Mouse (Mus musculus) myocyte (in vitro differentiated cells): ENCODE measurements around the gene Cntn1. TPM values are rescaled to one million over a fixed set of nuclear protein-coding genes. Genes with fewer than 3 reads are reported as not detected.

Experiments
- H3K27me3 ChIP-seq: one replicate; pipeline ENCODE4 v1.6.1; 2011; ENCODE audit not compliant: control insufficient read depth, insufficient read depth, insufficient read length
- H3K36me3 ChIP-seq: one replicate; pipeline ENCODE4 v1.6.1; 2011; ENCODE audit not compliant: control insufficient read depth, insufficient read depth
- H3K4me2 ChIP-seq: one replicate; pipeline ENCODE4 v1.6.1; 2011; ENCODE audit warnings: low read depth, control low read depth
- H3K4me3 ChIP-seq: one replicate; pipeline ENCODE4 v1.5.1; 2011; ENCODE audit warnings: mild to moderate bottlenecking, control low read depth, moderate library complexity
- H3K79me2 ChIP-seq: one replicate; pipeline ENCODE4 v1.6.1; 2011; ENCODE audit not compliant: control insufficient read depth, insufficient read depth
- H3ac ChIP-seq: one replicate; pipeline ENCODE4 v1.6.1; 2011; ENCODE audit not compliant: control insufficient read depth, insufficient read length
- CEBPB ChIP-seq: IDR thresholded peaks from 2 replicates; pipeline ENCODE4 v1.6.1; 2011; ENCODE audit warnings: mild to moderate bottlenecking, moderate library complexity; ENCODE audit not compliant: poor library complexity, insufficient read depth, severe bottlenecking
- E2F4 ChIP-seq: IDR thresholded peaks from one replicate; pipeline ENCODE4 v1.6.1; 2011; ENCODE audit warnings: mild to moderate bottlenecking, control low read depth, moderate library complexity; ENCODE audit not compliant: insufficient read depth
- MAX ChIP-seq: IDR thresholded peaks from one replicate; pipeline ENCODE4 v1.6.1; 2011; ENCODE audit warnings: low read depth, mild to moderate bottlenecking, control low read depth
- MYOD1 ChIP-seq, 3 experiments: IDR thresholded peaks; one replicate each; pipeline ENCODE4 v1.6.1; 2011; ENCODE audit warnings: control low read depth in 2 of 3, low read depth in 2 of 3, mild to moderate bottlenecking in 2 of 3, moderate library complexity in 1 of 3; ENCODE audit not compliant: insufficient read length in 2 of 3, control insufficient read depth in 1 of 3
- MYOG ChIP-seq, 3 experiments: IDR thresholded peaks; one replicate each; pipeline ENCODE4 v1.6.1; 2011; ENCODE audit warnings: control low read depth in 2 of 3, low read depth in 2 of 3, mild to moderate bottlenecking in 2 of 3; ENCODE audit not compliant: insufficient read length in 2 of 3, control insufficient read depth in 1 of 3, insufficient read depth in 1 of 3
- POLR2A ChIP-seq: IDR thresholded peaks from one replicate; pipeline ENCODE4 v1.6.1; 2011; ENCODE audit warnings: low read depth, mild to moderate bottlenecking, control low read depth, moderate library complexity; ENCODE audit not compliant: insufficient read length
- POLR2AphosphoS2 ChIP-seq: IDR thresholded peaks from one replicate; pipeline ENCODE4 v1.6.1; 2011; ENCODE audit warnings: low read depth, control low read depth; ENCODE audit not compliant: insufficient read length
- REST ChIP-seq: IDR thresholded peaks from one replicate; pipeline ENCODE4 v1.6.1; 2011; ENCODE audit warnings: mild to moderate bottlenecking, control low read depth, moderate library complexity; ENCODE audit not compliant: insufficient read depth, insufficient read length
- SRF ChIP-seq: IDR thresholded peaks from one replicate; pipeline ENCODE4 v1.6.1; 2011; ENCODE audit warnings: low read depth; ENCODE audit not compliant: control insufficient read depth, insufficient read length
- TCF12 ChIP-seq: IDR thresholded peaks from one replicate; pipeline ENCODE4 v1.6.1; 2011; ENCODE audit warnings: mild to moderate bottlenecking, control low read depth; ENCODE audit not compliant: poor library complexity, insufficient read depth, severe bottlenecking
- TCF3 ChIP-seq: IDR thresholded peaks from one replicate; pipeline ENCODE4 v1.6.1; 2011; ENCODE audit warnings: low read depth, control low read depth; ENCODE audit not compliant: insufficient read length
- USF1 ChIP-seq: IDR thresholded peaks from one replicate; pipeline ENCODE4 v1.6.1; 2011; ENCODE audit warnings: low read depth, mild to moderate bottlenecking, control low read depth, moderate library complexity
- polyA plus RNA-seq: library from polyadenylated mRNA; unstranded; fragments of >200 nt; fragmentation: generic; extraction: Trizol; gene quantifications from one replicate; pipeline ENCODE4 v1.2.1, GENCODE M21; 2012; ENCODE audit warnings: missing spikeins

Cntn1 gene
- polyA plus RNA-seq, 1 experiment: 0.01 TPM

GRCm38 (mm10) chr15:92164127-92164526 lies 113.2 kb downstream of the Cntn1 start:
- no peaks in the 10 kb centered on the region for H3K27me3 ChIP-seq
- H3K4me2 ChIP-seq: no peak overlapping the region
- no peak for TF ChIP-seq SRF
- TF ChIP-seq USF1: no peak
- TF ChIP-seq E2F4: no peak
- TF ChIP-seq TCF12: no peak
- no peak for TF ChIP-seq REST
- no peak for TF ChIP-seq CEBPB
- TF ChIP-seq TCF3: no peak
- no peak for TF ChIP-seq POLR2A
- TF ChIP-seq MYOG (IDR thresholded peaks at IDR 0.05; ENCODE audit: control insufficient read depth in 1 of 3, insufficient read depth in 1 of 3, insufficient read length in 2 of 3, low read depth in 2 of 3): no peak
- no peak for TF ChIP-seq POLR2AphosphoS2
- no peak for TF ChIP-seq MAX
- TF ChIP-seq MYOD1 (IDR thresholded peaks at IDR 0.05; ENCODE audit: control insufficient read depth in 1 of 3, insufficient read length in 2 of 3, low read depth in 2 of 3): no peak
- no peak overlapping the region for H3ac ChIP-seq
- no peaks in the 10 kb centered on the region for H3K36me3 ChIP-seq
- H3K79me2 ChIP-seq: no peaks in the 10 kb centered on the region
- H3K4me3 ChIP-seq: no peak overlapping the region

GRCm38 (mm10) chr15:92166266-92166665 lies 115.3 kb downstream of the Cntn1 start:
- Histone ChIP-seq H3ac (no peak overlapping the region), H3K27me3 (no peaks in the 10 kb centered on the region), H3K4me2 (no peak overlapping the region), H3K79me2 (no peaks in the 10 kb centered on the region), H3K36me3 (no peaks in the 10 kb centered on the region), H3K4me3 (no peak overlapping the region)
- TF ChIP-seq POLR2AphosphoS2 (no peak), REST (no peak), CEBPB (no peak), MAX (no peak), E2F4 (no peak), MYOD1 (IDR thresholded peaks at IDR 0.05; ENCODE audit: control insufficient read depth in 1 of 3, insufficient read length in 2 of 3, low read depth in 2 of 3) (no peak), SRF (no peak)

GRCm38 (mm10) chr15:92175739-92176138 lies 124.8 kb downstream of the Cntn1 start:
- Histone ChIP-seq H3ac (no peak overlapping the region), H3K36me3 (no peaks in the 10 kb centered on the region), H3K4me2 (no peak overlapping the region), H3K4me3 (no peak overlapping the region), H3K27me3 (no peaks in the 10 kb centered on the region), H3K79me2 (no peaks in the 10 kb centered on the region)
- TF ChIP-seq REST (no peak), USF1 (no peak), MAX (no peak), CEBPB (no peak), E2F4 (no peak), SRF (no peak), TCF12 (no peak), POLR2AphosphoS2 (no peak), MYOG (IDR thresholded peaks at IDR 0.05; ENCODE audit: control insufficient read depth in 1 of 3, insufficient read depth in 1 of 3, insufficient read length in 2 of 3, low read depth in 2 of 3) (no peak), TCF3 (no peak), MYOD1 (IDR thresholded peaks at IDR 0.05; ENCODE audit: control insufficient read depth in 1 of 3, insufficient read length in 2 of 3, low read depth in 2 of 3) (no peak), POLR2A (no peak)

DNA sequence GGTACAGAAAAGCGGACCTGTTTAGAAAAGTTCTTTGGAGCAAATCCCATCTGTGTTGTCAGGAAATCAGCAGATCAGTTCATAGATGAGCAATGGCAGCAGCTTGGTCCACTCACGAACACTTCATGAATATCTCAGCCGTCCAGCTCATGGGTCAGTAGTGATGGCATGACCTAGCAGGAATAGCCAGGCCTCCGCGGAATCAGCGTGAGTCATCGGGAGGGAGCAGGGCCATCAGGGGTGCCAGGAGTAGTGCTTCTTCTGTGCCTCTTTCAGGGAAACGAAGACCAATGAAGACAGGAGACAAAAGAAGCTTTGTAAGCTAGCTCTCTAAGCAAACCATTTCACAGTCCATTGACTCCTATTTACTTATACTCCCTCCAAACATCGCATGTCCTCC lies 126.4 kb downstream of the Cntn1 start:
- TF ChIP-seq MYOG (IDR thresholded peaks at IDR 0.05; ENCODE audit: control insufficient read depth in 1 of 3, insufficient read depth in 1 of 3, insufficient read length in 2 of 3, low read depth in 2 of 3): no peak
- no peaks in the 10 kb centered on the region for H3K27me3 ChIP-seq
- H3K79me2 ChIP-seq: no peaks in the 10 kb centered on the region
- H3ac ChIP-seq: no peak overlapping the region
- H3K4me3 ChIP-seq: no peak overlapping the region
- no peak overlapping the region for H3K4me2 ChIP-seq
- no peaks in the 10 kb centered on the region for H3K36me3 ChIP-seq

- H3ac ChIP-seq: no peak overlapping the region
- H3K36me3 ChIP-seq: no peaks in the 10 kb centered on the region
- H3K4me3 ChIP-seq: no peak overlapping the region
- H3K4me2 ChIP-seq: no peak overlapping the region
- no peaks in the 10 kb centered on the region for H3K27me3 ChIP-seq
- no peaks in the 10 kb centered on the region for H3K79me2 ChIP-seq
- TF ChIP-seq SRF (no peak), MYOD1 (IDR thresholded peaks at IDR 0.05; ENCODE audit: control insufficient read depth in 1 of 3, insufficient read length in 2 of 3, low read depth in 2 of 3) (no peak), E2F4 (no peak), MAX (no peak), MYOG (IDR thresholded peaks at IDR 0.05; ENCODE audit: control insufficient read depth in 1 of 3, insufficient read depth in 1 of 3, insufficient read length in 2 of 3, low read depth in 2 of 3) (no peak), POLR2A (no peak), TCF3 (no peak), CEBPB (no peak), TCF12 (no peak), USF1 (no peak), POLR2AphosphoS2 (no peak), REST (no peak)
Observed at GRCm38 (mm10) chr15:92185484-92185883, 134.5 kb downstream of the Cntn1 start.
